Mouse (Mus musculus) erythroid progenitor cell, adult 5-6 weeks (primary cell): ENCODE measurements around the gene Slc34a3. TPM values are rescaled to one million over a fixed set of nuclear protein-coding genes. Genes with fewer than 3 reads are reported as not detected.
"Not testable (repeated sequence)": the region's sequence is repeated elsewhere in the genome, so short reads cannot be mapped to it uniquely, and the experiment has no call there.

ENCODE experiments used
- ATAC-seq: replicated peaks from 2 replicates; pipeline ENCODE4 v1.8.0; 2016; ENCODE audit warnings: moderate number of reproducible peaks, mild to moderate bottlenecking, moderate TSS enrichment, inconsistent platforms; ENCODE audit not compliant: poor library complexity, low FRiP score, severe bottlenecking
- total RNA-seq, 2 experiments: library from RNA; stranded (forward) in 1 of 2; stranded (reverse) in 1 of 2; fragments of 150-400 nt in 1 of 2; fragments of 186-747, 209-891 nt in 1 of 2; gene quantifications; 2 replicates each; pipeline versions ENCODE4 v1.2.3 to v1.2.4; 2015 to 2017; ENCODE audit warnings: low replicate concordance in 2 of 2

Slc34a3 gene
- total RNA-seq, 2 experiments from 2014 or later: not detected

DNA sequence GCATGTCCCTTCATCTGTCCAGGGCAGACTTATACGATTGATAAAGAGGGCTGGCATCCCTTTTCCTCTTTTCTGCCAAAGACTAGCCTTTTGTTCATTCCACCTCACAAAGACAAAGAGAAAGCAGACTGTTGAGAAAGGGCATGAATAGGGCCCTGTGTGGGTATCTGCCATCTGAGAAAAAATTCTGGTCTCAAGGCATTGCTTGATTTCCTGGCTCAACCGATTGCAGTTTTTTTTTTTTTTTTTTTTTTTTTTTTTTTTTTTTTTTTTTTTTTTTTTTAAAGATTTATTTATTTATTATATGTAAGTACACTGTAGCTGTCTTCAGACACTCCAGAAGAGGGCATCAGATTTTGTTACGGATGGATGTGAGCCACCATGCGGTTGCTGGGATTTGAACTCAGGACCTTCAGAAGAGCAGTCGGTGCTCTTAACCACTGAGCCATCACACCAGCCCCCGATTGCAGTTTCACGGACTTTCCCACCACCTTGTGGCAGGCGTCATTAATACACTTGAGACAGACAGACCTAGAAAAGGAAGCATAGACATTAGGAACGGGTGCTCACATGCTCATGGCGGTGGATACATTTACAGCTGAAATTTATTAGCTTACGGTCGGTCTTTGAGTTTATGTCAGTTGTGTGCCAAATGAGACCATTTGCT is 22.4 kb upstream of the Slc34a3 start:
- not testable (repeated sequence) for ATAC-seq

GRCm38 (mm10) chr2:25255284-25255779 is 21.2 kb upstream of the Slc34a3 start, which contains the start of gene Tmem203:
Gene Tmem203, plus strand, starts transcription at chr2:25255439.
- peak; percentile 92 for ATAC-seq

GRCm38 (mm10) chr2:25252331-25252730 is 18.2 kb upstream of the Slc34a3 start:
- no peak for ATAC-seq

- ATAC-seq: no peak
Measured at GRCm38 (mm10) chr2:25246183-25247072, 12.3 kb upstream of the Slc34a3 start, which contains the start of gene AL732309.1. Gene AL732309.1, minus strand, starts transcription at chr2:25246863.

GRCm38 (mm10) chr2:25244144-25244543 is 10.0 kb upstream of the Slc34a3 start:
- ATAC-seq: no peak

DNA sequence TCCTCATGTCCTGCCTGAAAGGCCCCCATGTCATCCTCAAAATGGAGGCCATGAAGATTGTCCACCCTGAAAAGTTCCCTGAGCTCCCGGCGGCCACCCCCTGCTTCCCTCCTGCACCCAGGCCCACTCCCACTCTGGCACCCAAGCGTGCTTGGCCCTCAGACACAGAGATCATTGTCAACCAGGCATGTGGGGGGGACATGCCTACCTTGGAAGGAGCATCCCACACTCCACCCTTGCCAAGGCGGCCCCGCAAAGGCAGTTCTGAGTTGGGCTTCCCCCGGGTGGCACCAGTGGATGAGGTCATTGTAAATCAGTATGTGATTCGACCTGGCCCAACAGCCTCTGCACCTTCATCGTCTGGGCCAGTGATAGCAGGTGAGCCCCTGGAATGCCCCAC is 9.2 kb upstream of the Slc34a3 start:
- ATAC-seq: no peak

GRCm38 (mm10) chr2:25242101-25242506 is 7.9 kb upstream of the Slc34a3 start, which contains the start of the genes Rnf208 and Cysrt1:
Gene Rnf208, plus strand, starts transcription at chr2:25242255.
Gene Cysrt1, minus strand, starts transcription at chr2:25242452.
- no peak for ATAC-seq

- ATAC-seq: no peak
Measured at GRCm38 (mm10) chr2:25241438-25241775, 7.2 kb upstream of the Slc34a3 start.

- peak; percentile 36; the same call in 1 of the 2 replicates for ATAC-seq
Measured at GRCm38 (mm10) chr2:25240723-25241437, 6.7 kb upstream of the Slc34a3 start.

DNA sequence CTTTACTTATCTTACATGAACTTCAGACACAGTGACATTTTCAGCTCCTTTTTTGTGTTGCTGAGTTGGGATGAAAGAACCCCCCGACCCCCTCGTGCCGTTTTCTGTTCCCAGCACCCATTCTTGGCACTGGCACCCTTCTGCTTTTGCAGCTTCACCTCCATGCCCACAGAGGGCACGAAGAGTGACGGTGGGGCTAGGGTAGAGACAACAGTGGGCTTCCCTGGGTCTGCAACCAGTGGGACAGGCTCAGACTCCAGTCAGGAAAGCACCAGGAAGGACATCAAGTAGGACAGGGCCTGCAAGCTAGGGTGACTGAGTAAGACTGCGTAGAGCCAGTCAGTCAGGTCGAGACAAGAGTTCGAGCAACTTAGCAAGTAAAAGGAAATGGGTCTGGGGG is 6.1 kb upstream of the Slc34a3 start:
- ATAC-seq: no peak

GRCm38 (mm10) chr2:25239766-25240165 is 5.6 kb upstream of the Slc34a3 start:
- no peak for ATAC-seq

GRCm38 (mm10) chr2:25238106-25238505 is 3.9 kb upstream of the Slc34a3 start:
- ATAC-seq: no peak

DNA sequence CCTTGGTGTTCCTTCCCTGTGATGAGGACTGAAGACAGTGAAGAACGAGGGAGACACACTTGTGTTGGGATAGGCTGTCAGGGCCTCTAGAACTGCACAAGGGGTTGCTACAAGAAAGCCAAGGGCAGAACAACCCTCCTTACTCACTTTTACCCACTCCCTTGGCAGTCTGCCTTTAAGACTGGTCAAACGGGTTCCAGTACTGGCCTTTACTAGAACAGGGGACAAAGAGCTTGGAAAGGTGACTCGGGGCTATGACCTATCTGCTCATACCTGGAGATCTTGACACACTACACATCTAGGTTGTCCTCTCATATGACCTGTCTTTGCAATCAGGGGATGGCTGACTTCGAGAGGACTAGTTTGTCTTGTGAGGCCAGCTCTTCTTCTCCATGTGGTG is 3.4 kb upstream of the Slc34a3 start:
- no peak for ATAC-seq

DNA sequence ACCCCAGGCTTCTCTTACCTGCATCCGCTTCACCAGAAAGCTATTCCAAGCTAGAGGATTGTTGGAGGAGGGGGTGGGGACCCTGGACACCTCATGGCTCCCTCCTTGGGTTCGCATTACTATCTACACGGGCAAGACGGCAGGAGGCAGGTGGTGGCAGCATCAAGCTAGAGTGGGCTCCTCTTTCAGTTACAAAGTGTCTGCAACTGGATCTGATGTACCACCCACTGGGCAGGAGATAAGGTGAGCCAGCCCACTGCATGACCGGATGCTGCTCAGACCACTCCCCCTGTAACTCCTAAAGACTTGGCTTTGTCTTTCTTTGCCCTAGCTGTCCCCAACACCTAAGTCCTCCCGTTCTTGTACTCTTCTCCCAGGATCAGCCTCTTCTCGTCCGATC is 2.5 kb upstream of the Slc34a3 start, which contains the start of gene Rnf224:
Gene Rnf224, minus strand, starts transcription at position 174 of the 400 bp plus-strand sequence.
- ATAC-seq: no peak

- ATAC-seq: no peak
Measured at GRCm38 (mm10) chr2:25234551-25235220, 522 bp upstream of the Slc34a3 start.

- no peak for ATAC-seq
Measured at GRCm38 (mm10) chr2:25233421-25233820, 743 bp downstream of the Slc34a3 start.

GRCm38 (mm10) chr2:25231038-25231437 is 3.1 kb downstream of the Slc34a3 start:
- ATAC-seq: no peak

DNA sequence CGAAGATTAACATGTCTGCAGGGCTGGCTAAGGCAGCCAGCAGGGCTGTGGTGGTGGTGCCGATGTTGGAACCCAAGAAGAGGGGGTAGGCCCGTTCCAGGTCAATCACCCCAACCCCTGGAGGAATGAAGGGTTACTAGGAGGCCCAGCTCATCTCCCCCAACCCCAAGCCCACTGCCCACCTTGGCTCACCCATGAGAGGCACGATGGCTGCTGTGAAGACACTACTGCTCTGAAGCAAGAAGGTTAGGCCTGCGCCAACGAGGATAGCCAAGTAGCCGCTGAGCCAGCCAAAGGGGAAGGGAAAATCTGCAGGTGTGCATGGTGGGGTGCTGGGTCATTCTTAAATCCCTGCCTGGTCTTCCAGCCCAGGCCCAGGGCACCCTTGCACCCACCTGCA is 3.6 kb downstream of the Slc34a3 start:
- no peak for ATAC-seq

- ATAC-seq: no peak
Measured at GRCm38 (mm10) chr2:25229582-25229981, 4.6 kb downstream of the Slc34a3 start.
